Mouse (Mus musculus) kidney, postnatal 14 days (tissue): ENCODE results near the gene Nae1.

ENCODE experiments used
- DNase-seq: peaks from one replicate; pipeline ENCODE4 v3.0.0; 2022; ENCODE audit warnings: mixed read lengths

Gene Nae1

GRCm38 (mm10) chr8:104517872-104518271, 16.6 kb downstream of the Nae1 start:
- DNase-seq = no peak

- no peak for DNase-seq
Observed at GRCm38 (mm10) chr8:104510134-104510533, 24.3 kb downstream of the Nae1 start.

DNA sequence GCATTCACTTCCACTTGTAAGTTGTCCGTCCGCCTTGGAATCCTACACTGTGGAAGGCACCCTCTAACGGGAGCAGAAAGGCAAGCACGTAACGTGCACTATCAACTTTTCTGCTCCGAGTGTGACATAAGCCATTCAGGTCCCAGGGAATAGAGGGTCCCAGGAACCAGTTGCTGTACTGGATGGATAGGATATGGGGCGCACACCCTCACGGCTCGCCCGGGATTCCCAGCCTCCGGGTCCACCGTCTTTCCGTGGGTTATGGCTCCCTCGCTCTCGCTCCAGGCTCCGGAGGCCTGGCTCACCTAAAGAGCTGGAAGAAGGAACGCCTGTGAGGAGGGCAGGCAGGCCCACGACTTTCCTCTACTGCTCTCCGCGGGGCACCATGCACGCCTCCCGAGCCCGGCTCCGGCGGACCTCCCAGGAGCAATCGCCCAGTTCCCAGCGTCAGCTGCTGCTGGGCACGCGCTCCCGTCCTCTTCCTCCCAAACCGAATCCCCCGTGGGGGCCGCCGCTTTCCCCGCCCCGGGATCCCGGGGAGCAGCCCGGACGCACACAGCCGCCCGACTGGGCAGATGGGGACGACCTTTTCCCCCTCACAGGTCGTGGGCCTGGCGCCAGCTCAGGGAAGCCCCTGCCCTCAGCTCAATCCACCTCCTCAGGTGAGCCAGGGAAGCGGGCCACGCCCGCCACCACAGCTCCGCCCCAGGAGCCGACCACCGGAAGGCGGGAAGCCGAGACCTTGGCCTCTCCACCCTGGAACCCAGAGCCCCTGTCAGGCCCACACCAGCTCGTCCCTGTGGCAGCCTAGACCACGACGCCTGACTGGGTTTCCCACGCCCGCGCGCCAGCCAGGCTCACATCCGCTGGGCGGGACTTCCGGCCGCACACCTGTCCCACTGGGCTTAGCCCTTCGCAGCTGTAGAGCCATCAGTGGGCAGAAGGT, 25.1 kb downstream of the Nae1 start, which contains the start of gene Terb1:
Gene Terb1 (minus strand): TSS at position 850 of the 946 bp plus-strand sequence.
- peak; percentile 62 for DNase-seq

DNA sequence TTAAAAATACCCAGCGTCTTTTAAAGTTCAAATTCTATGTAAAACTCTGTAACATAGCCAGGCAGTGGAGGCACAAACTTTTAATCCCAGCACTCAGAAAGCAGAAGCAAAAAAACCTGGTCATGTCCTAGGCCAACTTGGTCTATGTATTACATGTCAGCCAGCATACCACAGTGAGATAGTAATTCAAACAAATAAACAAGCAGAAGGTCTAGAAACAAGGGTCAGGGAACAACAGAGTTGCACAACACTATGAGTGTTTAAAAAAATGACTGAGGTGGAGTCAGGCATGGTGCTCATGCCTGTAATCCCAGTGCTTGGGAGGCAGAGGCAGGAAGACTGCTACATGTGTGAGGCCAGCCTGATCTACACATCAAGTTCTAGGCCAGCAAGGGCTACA, 55.3 kb downstream of the Nae1 start:
- no peak for DNase-seq

DNA sequence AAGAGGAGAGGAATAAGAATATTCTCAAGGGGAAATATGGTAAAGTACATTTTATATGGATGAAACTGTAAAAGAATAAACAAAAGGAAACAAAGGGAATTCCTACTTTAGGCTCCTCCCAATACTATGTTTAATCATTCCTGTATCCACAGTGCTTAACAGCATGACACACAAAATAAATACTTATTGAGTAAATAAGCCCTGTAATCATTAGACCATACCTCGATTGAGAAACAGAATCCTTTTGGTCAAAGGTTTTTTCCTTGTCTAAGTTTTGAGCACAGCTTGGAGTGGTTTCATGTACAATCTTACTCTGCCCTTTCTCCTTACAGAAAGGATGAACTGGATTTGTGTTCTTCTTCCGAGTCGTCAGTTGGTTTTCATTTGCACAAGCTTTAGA, 62.0 kb downstream of the Nae1 start:
- DNase-seq = no peak

DNA sequence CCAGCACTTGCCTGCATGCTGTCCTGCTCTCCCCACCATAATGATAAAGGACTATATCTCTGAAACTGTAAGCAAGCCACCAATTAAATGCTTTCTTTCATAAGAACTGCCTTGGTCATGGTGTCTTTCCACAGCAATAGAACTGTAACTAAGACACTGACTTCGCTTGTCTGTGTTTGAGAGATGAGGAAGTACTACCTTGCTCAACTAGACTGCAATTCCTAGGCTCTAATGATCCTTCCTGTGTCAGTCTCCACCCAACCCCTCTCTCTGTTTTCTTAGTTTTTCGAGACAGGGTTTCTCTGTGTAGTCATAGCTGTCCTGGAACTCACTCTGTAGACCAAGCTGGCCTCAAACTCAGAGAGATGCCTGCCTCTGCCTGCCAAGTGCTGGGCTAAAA, 67.0 kb downstream of the Nae1 start:
- no peak for DNase-seq
